Mouse (Mus musculus) forebrain, embryonic 14.5 days (tissue): ENCODE measurements around the gene Yes1. TPM values are rescaled to one million over a fixed set of nuclear protein-coding genes. Genes with fewer than 3 reads are reported as not detected.
A peak's percentile ranks its signal among the peaks of the same experiment; 100 is the strongest.
"Not testable (repeated sequence)": the region's sequence is repeated elsewhere in the genome, so short reads cannot be mapped to it uniquely, and the experiment has no call there.

Source experiments
- ATAC-seq: fragments of 200-750 bp; cut with Nextera tagmentation; 2 replicates; pipeline ENCODE4 v1.8.0; 2017; ENCODE audit warnings: mild to moderate bottlenecking, moderate library complexity
- DNase-seq: peaks from one replicate; pipeline ENCODE4 v3.0.0-alpha.2; 2015; ENCODE audit warnings: low spot score
- H3K27ac ChIP-seq: fragments of 300-500 bp; sonication (generic); 2 replicates; pipeline ENCODE4 v1.5.1; 2014; ENCODE audit warnings: low read depth, mild to moderate bottlenecking, control low read depth, low read length, moderate library complexity
- H3K27me3 ChIP-seq: fragments of 300-500 bp; sonication (generic); replicated peaks from 2 replicates; pipeline ENCODE4 v1.6.1; 2014; ENCODE audit warnings: low read length, control low read depth, mixed read lengths; ENCODE audit not compliant: control insufficient read depth, insufficient read depth
- H3K36me3 ChIP-seq: fragments of 300-500 bp; sonication (generic); 2 replicates; pipeline ENCODE4 v1.6.1; 2014; ENCODE audit warnings: low read length, control low read depth; ENCODE audit not compliant: control insufficient read depth, insufficient read depth
- H3K4me1 ChIP-seq: fragments of 300-500 bp; sonication (generic); 2 replicates; pipeline ENCODE4 v1.6.1; 2014; ENCODE audit warnings: antibody characterized with exemption, low read length, control low read depth; ENCODE audit not compliant: control insufficient read depth, insufficient read depth
- H3K4me2 ChIP-seq: fragments of 300-500 bp; sonication (generic); 2 replicates; pipeline ENCODE4 v1.6.1; 2014; ENCODE audit warnings: mild to moderate bottlenecking, control low read depth, low read length
- H3K4me3 ChIP-seq: fragments of 300-500 bp; sonication (generic); 2 replicates; pipeline ENCODE4 v1.5.1; 2014; ENCODE audit warnings: low read depth, low read length, control low read depth
- H3K9ac ChIP-seq: fragments of 300-500 bp; sonication (generic); 2 replicates; pipeline ENCODE4 v1.6.1; 2014; ENCODE audit warnings: mild to moderate bottlenecking, low read length, control low read depth, moderate library complexity
- H3K9me3 ChIP-seq: fragments of 300-500 bp; sonication (generic); replicated peaks from 2 replicates; pipeline ENCODE4 v1.6.1; 2016; ENCODE audit warnings: low read length, control low read depth, mixed read lengths; ENCODE audit not compliant: control insufficient read depth
- WGBS: fragments of 180-500 bp; shearing (Covaris S2); extraction: QIAGEN DNeasy Blood & Tissue Kit; methylation state at CpG from one replicate; pipeline ENCODE4 v1.1.7; 2014; 5-methylcytosine and 5-hydroxymethylcytosine counted together
- polyA plus RNA-seq: library from polyadenylated mRNA; unstranded; fragments of >200 nt; fragmentation: Nextera tagmentation; extraction: Ambion mirVana; gene quantifications from 2 replicates; pipeline ENCODE4 v1.2.1, GENCODE M21; 2014

Yes1 gene
- polyA plus RNA-seq, 1 experiment from 2014 or later, result 19.1 TPM

DNA sequence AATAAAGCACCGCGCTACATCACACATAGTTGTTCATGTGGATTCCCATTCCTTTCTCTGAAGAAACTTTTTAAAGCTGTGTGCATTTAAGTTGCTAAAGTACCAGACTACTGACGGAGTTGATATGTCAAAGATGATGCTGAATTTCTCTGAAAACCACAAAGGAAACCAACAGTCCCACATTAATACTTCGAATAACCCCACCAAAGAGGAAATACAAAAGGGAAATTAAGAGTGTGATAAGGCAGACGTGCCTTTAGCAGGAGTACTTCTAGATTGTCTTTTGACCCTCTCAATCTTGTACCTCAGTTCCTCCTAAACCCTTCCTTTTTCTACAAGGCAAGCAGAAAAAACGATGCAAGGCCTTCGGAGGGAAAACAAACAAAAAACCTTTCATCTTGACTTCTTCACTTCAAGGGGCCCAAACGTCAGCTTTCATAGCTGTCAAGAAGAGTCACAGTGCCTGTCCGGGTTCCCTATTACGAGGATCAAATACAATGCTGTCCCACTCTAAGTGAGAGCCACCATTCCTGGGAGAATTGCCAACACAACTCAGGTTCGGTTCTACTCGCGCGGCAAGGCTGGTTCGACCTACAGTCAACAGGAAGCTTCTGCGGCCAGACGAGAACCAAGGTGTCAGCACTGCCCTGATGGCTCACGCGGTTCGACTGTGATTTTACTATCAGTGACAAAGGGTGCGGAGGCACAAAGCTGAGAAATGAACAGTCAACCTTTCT, 739 bp upstream of the Yes1 start:
- H3K4me3 ChIP-seq, result peak overlapping the region; percentile 89
- no peaks in the 10 kb centered on the region for H3K36me3 ChIP-seq
- H3K4me2 ChIP-seq, result peak overlapping the region; percentile 65
- peak; percentile 25 for ATAC-seq
- H3K4me1 ChIP-seq, result peaks cover 8% of the 10 kb centered on the region
- H3K27ac ChIP-seq, result peak overlapping the region; percentile 90
- H3K9me3 ChIP-seq, result no peaks in the 10 kb centered on the region
- peak; percentile 68 for DNase-seq
- whole genome bisulfite sequencing, result 19% methylated on average over 21 of the region's 21 CpGs
- no peaks in the 10 kb centered on the region for H3K27me3 ChIP-seq
- H3K9ac ChIP-seq, result peak overlapping the region; percentile 93

DNA sequence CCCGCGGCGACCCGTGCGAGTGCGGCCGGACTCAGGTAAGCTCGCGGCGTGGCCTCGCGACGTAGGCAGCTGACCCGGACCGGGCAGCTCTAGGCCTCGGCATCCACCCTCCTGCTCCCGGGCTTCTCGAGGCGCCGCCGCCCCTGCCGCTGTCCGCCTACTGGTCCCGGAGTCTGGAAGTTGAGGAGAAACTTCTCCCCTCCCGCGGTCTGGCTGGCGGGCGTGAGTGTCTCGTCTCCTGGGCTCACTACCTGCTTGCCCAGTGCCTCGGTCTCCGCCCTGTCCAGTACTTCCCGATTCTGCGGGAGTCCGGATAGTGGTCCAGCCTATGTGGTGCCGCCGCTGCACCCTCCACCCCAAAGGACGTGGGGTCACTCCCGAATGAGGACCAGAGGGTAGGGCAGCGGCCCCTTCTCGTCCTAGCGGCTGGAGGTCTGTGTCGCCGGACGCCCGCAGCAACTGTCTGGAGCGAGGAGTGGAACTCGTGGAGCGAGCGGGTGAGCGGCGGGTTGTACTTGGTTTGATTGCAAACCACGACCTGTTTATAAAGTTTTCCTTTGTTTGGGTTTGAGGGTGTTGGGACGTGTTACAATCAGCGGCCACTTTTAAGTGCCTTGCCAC, 480 bp downstream of the Yes1 start:
- peak overlapping the region; percentile 93 for H3K9ac ChIP-seq
- peaks cover 8% of the 10 kb centered on the region for H3K4me1 ChIP-seq
- H3K4me3 ChIP-seq, result peak overlapping the region; percentile 89
- peak; percentile 42 for DNase-seq
- WGBS, result under 1% methylated on average over 51 of the region's 54 CpGs
- H3K36me3 ChIP-seq, result no peaks in the 10 kb centered on the region
- peak overlapping the region; percentile 90 for H3K27ac ChIP-seq
- no peaks in the 10 kb centered on the region for H3K9me3 ChIP-seq
- no peaks in the 10 kb centered on the region for H3K27me3 ChIP-seq
- ATAC-seq, result peak; percentile 69
- H3K4me2 ChIP-seq, result peak overlapping the region; percentile 65

DNA sequence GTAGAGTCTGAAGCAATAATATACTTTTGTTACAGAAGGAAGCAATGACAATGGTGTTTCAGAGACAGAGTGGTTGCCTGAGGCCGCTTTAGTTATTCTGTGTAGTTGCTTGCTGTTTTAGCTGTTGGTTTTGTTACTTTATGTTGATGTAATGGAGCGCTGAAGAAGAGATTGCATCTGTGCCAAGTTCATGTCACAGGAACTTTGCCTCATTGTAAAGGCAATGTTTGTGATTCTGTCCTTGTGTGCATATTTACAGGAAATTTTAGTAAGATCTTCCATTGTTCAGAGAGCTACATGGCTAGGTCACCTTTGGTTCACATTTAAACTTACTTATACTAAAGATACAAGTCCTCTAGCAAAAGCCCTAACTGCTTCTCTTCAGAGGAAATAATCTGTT, 3.3 kb downstream of the Yes1 start:
- Histone ChIP-seq H3K4me3 (no peak overlapping the region), H3K27ac (peak overlapping the region; percentile 76), H3K9ac (no peak overlapping the region), H3K27me3 (no peaks in the 10 kb centered on the region), H3K4me2 (no peak overlapping the region), H3K36me3 (no peaks in the 10 kb centered on the region), H3K4me1 (peaks cover 8% of the 10 kb centered on the region), H3K9me3 (no peaks in the 10 kb centered on the region)
- peak; percentile 51 for DNase-seq
- WGBS, result 29% methylated on average over 2 of the region's 2 CpGs
- no peak for ATAC-seq

DNA sequence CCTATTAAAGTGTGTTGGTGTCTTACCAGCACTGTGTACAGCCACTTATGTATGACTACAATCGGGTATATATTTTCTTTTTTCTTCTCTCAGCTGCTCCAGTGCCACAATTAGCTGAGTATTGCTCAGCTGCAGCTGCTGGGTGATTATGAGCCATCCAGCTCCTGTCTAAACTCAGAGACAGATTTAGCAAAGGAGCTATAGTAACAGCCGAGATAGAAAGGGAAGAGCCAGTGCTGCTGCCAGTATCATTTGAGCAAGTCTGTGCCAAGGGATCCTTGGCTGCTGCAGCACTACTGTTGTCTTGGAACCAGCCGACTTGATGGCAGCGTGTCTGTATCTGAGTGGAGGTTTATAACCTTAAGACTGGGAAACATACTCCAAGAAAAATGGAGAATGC, 3.7 kb downstream of the Yes1 start:
- no peaks in the 10 kb centered on the region for H3K9me3 ChIP-seq
- H3K27me3 ChIP-seq, result no peaks in the 10 kb centered on the region
- H3K9ac ChIP-seq, result 0 out of 2 replicates have a peak overlapping the region, but pooled peaks have one; percentile 17
- H3K4me3 ChIP-seq, result no peak overlapping the region
- peak; percentile 74 for ATAC-seq
- H3K4me1 ChIP-seq, result peaks cover 8% of the 10 kb centered on the region
- no peaks in the 10 kb centered on the region for H3K36me3 ChIP-seq
- H3K27ac ChIP-seq, result peak overlapping the region; percentile 76
- 39% methylated on average over 4 of the region's 4 CpGs for WGBS
- peak; percentile 87 for DNase-seq
- no peak overlapping the region for H3K4me2 ChIP-seq

DNA sequence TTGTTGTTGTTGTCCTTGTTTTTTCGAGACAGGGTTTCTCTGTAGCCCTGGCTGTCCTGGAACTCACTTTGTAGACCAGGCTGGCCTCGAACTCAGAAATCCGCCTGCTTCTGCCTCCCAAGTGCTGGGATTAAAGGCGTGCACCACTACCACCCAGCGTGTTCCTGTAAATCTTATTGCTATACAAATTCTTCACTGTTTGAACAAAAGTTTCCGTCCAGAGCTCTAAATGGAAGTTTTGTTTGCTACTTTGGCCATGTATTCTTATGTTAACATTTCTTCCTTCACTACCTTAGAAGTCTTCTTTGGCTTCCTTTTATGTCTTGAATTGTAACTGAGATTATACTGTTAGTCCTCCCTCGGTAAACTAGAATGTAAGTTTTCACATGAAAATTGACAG, 5.5 kb downstream of the Yes1 start:
- not testable (repeated sequence) for H3K9ac ChIP-seq, H3K36me3 ChIP-seq, H3K9me3 ChIP-seq, H3K27me3 ChIP-seq, H3K4me2 ChIP-seq, H3K4me1 ChIP-seq, H3K27ac ChIP-seq, ATAC-seq, DNase-seq, H3K4me3 ChIP-seq
- WGBS, result 87% methylated on average over 7 of the region's 7 CpGs

DNA sequence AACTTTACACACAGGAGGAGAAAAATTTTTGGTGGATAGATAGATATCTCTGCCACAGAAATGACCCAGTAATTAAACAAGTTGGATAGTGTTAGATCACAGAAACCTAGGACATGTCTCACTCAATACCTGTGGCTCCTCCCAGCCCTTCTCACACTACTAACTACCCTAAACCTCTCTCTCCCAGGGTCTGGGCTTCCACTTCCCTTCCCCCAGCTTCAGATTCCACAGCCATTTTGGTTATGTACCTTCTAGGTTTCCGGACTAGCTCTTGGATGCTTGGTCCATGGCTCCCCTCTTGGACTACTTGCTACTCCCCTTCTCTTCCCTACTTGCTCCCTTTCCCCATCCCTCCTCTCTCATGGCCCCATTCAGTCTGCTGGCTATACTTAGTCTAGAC, 6.9 kb downstream of the Yes1 start:
- no peak for ATAC-seq
- Histone ChIP-seq H3K27ac (no peak overlapping the region), H3K9me3 (no peaks in the 10 kb centered on the region), H3K4me1 (peaks cover 4% of the 10 kb centered on the region), H3K4me2 (no peak overlapping the region), H3K9ac (no peak overlapping the region), H3K36me3 (no peaks in the 10 kb centered on the region), H3K27me3 (no peaks in the 10 kb centered on the region), H3K4me3 (no peak overlapping the region)
- WGBS, result 94% methylated on average over 1 of the region's 1 CpGs
- no peak for DNase-seq

DNA sequence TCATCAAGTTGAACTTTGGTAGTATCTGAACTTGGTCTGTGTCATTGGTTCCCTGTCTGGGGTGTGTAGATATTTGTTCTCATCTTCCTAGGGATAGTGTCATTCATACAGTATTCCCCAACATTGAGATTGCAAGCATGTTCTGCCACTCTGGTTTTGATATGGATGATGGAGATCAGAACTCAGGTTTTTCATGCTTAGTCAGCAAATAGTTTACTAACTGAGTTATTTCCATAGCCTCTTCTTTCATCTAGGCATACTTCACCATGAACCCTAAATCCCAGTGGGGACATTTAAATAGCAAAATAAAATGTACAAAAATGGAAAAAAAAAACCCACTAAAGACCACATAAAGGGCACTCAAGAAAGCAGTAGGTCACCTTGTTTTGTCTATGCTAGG, 12.7 kb downstream of the Yes1 start:
- H3K9ac ChIP-seq, result no peak overlapping the region
- H3K27ac ChIP-seq, result no peak overlapping the region
- H3K9me3 ChIP-seq, result no peaks in the 10 kb centered on the region
- no peaks in the 10 kb centered on the region for H3K27me3 ChIP-seq
- no peak overlapping the region for H3K4me3 ChIP-seq
- no peaks in the 10 kb centered on the region for H3K4me1 ChIP-seq
- no peak for ATAC-seq
- DNase-seq, result no peak
- no peaks in the 10 kb centered on the region for H3K36me3 ChIP-seq
- H3K4me2 ChIP-seq, result no peak overlapping the region

DNA sequence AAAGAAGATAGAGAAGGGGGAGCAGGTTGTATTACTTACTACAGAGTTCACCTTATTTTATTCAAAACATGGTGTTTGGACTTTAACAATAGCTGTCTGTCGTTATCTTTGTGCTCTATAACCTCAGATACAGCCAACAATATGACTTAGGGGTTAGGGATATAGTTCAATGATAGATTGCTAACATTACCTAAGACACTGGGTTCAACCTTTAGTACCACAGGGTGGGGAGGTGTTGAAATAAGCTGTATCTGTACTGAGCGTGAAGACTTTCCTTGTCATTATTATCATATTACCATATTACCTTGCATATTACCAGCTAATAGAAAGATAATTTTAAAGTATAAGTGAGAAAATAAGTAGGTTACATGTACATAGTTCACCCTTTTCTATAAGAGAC, 13.8 kb downstream of the Yes1 start:
- Histone ChIP-seq H3K4me3 (no peak overlapping the region), H3K36me3 (no peaks in the 10 kb centered on the region), H3K9me3 (no peaks in the 10 kb centered on the region), H3K27ac (no peak overlapping the region), H3K4me2 (no peak overlapping the region), H3K4me1 (no peaks in the 10 kb centered on the region), H3K9ac (no peak overlapping the region), H3K27me3 (no peaks in the 10 kb centered on the region)
- DNase-seq (no peak), ATAC-seq (no peak)
- 97% methylated on average over 2 of the region's 2 CpGs for WGBS

DNA sequence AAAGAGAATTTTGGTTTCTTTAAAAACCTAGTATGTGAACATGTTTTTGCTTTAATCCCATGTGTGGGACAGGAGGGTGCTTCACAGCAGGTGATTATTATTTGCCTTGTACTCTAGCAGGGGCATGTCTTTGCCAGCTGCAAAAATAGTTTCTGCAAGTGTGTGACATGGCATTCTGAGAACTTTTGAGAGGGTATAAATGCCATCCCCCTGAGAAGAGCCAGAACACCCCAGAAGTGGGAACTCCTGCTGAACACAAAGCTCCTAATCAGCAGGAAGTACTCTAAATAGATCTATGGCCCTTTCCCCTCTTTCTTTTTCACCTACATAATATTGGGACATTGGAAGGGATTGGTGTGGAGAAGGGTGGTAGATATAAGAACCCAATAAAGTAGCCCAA, 22.2 kb downstream of the Yes1 start:
- Histone ChIP-seq H3K9me3 (no peaks in the 10 kb centered on the region), H3K4me2 (no peak overlapping the region), H3K27me3 (no peaks in the 10 kb centered on the region), H3K36me3 (no peaks in the 10 kb centered on the region), H3K4me1 (no peaks in the 10 kb centered on the region), H3K4me3 (no peak overlapping the region), H3K9ac (no peak overlapping the region), H3K27ac (no peak overlapping the region)
- DNase-seq (no peak), ATAC-seq (no peak)
